Mouse (Mus musculus) kidney, postnatal 25 days (tissue): ENCODE measurements at regions not wholly inside any gene's neighbourhood (a gene's known extent, or its start where the extent isn't known, plus 50 kb on each side); places are given as distances from the start of the nearest gene placed in this dataset.

Experiments used
- DNase-seq, 2 experiments: peaks; one replicate each; pipeline ENCODE4 v3.0.0; 2021; ENCODE audit warnings: mixed read lengths in 2 of 2

- peak; percentile 7 to 46 for DNase-seq
Measured at GRCm38 (mm10) chr3:100773237-100773636, 52.0 kb upstream of the Vtcn1 start.

GRCm38 (mm10) chr3:100771363-100771762, 53.9 kb upstream of the Vtcn1 start:
- DNase-seq: no peak

DNA sequence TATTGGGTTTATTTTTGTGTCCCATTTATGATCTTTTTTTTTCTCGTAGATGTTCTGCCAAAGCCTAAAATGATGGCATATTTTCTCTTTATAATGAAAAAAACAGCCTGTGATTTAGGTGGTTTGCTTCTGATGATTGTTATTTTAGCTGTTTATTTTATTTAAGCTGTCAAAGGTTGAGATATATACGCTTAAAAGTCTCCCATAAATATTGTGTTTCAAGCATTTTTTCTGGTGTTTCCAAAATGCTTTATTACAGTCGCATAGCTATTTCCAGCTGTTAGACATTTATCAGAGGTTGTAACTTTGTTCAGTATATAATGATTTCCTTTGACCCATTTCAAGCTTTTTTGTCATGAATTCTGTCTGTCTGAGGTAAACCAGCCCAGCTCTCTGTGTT, 54.4 kb upstream of the Vtcn1 start:
- DNase-seq: no peak

DNA sequence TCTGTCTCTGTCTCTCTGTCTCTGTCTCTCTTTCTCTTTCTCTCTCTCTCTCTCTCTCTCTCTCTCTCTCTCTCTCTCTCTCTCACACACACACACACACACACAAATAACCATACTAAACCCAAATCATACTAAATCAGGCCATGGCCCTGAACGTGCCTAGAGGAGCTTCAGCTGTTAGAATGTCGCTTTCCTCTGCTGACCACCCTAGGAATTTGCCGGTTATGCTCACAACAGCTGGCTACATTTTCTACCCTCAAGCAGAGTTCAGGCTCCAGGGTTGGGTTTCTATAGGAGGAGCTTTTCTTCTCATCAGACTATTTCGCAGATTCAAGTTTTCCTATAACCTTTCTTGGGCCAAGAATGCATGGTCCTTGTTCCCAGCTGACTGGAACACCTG, 56.1 kb upstream of the Vtcn1 start:
- no peak for DNase-seq

DNA sequence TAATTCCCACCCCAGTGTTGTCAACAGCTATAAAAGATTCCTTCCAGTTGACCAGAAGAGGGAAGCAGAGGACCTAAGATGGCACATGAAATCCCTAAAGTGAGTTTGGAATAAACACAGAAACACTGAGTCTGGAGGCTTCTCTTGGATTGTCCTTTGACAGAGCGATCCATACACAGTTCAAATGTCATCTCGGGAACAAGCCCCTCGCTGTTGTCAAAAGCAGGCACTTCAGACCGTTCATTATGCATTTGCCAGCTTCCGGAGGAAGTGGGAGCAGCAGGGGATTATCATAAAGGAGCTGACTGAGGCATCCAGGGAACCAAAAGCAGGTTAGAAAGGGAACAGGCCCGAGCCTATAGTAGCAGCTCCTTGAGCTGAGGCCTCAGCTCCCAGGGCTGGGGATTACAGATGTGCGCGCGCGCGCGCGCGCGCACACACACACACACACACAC, 57.1 kb upstream of the Vtcn1 start:
- DNase-seq: no peak

DNA sequence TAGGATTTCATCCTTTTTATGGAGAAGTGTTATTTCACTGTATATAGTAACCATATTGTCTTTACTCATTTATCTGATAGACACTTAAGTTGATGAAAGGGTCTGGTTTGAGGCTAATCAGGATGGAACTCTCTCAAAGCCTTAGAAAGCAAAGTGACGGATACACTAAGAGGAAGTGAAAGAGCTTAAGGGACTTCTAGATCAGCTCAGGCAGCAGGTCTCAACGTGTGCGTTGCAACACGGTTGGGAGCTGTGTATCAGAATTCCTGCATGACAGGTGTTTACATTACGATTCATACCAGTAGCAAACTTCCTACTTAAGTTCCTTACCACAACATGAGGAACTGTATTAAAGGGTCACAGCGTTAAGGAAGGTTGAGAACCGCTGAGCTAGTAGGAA, 59.9 kb upstream of the Vtcn1 start:
- DNase-seq: no peak

GRCm38 (mm10) chr3:100762895-100763294, 62.4 kb upstream of the Vtcn1 start:
- no peak for DNase-seq

GRCm38 (mm10) chr3:100759091-100759941, 65.9 kb upstream of the Vtcn1 start:
- DNase-seq: no peak

DNA sequence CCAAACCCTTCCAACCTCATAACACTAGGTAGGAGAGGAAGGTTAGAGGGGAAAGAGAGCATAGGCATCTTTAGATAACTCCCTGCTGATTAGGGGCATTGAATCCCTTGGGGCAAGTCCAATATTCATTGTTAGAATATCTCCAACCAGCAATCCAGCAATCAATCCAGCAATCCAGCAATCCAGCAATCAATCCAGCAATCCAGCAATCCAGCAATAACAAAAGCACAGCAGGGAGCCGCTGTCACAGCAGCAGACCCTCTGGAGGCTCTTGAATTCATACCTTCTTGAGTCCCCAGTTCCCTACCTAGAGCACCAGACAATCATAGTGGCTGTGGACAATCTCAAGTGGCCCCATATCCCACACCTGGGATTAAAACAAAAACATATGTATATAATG, 69.4 kb upstream of the Man1a2 start:
- no peak for DNase-seq

DNA sequence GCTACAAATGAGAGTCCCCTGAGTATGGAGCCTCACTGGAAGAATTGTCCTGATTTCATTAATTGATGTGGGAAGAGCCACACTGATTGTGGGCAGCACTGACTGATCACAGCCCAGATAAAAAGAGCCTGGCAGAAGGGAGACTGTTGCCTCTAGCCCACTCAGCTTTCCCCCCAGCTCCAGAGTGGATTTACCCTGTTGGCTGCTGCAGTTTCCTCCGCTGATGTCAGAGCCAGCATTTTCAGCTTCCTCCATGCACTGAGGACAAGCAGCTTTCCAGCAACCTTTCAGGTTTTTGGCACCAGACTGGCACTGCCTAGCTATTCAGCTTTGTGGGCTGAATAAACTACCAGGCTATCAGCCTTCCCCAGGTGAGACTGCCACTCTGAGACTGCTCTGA, 65.9 kb upstream of the Man1a2 start:
- no peak for DNase-seq

DNA sequence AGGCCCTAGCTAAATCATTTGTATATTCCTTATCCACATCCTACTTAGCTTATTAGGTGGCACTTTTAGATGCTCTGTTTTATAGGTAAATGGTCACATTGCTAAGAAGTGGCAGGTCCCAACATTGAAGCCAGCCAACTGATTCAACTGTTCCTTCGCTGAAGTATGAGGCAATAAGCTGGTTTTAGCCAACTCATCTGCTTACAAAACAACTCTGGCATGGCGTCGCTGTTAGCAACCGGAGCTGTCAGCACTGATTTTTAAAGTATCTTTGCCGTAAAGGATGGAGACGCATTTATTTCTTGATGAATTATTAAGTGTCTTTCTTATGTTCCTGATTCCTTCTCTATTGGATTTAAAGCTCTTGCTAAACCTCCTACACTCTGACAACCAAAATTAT, 63.4 kb upstream of the Man1a2 start:
- no peak for DNase-seq

- DNase-seq: no peak
Measured at GRCm38 (mm10) chr3:100748309-100748691, 63.0 kb upstream of the Man1a2 start.

- no peak for DNase-seq
Measured at GRCm38 (mm10) chr3:100747421-100748308, 62.4 kb upstream of the Man1a2 start.

- no peak for DNase-seq
Measured at GRCm38 (mm10) chr3:100737660-100738059, 52.4 kb upstream of the Man1a2 start.

DNA sequence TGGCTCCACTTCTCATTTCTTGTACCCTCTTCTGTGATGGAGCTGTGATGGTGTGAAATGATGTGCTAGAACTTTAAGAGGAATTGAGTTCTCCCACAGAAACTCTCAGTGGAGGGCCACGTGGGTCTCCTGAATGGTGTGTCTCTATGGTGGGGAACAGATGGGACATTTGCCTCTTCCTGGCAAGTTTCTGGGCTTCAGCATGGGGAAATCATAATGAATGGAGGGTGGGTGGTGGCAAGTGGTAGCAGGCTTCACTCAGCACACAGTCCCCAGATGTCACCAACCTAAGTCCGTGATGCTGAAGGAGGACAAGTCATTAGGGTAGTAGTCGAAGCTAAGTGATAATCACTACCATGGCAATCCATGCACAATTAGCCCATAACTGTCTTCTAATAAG, 51.2 kb upstream of the Man1a2 start:
- DNase-seq: no peak
